Mouse (Mus musculus) 3134 (cell line): ENCODE measurements around the gene Scoc.

Experiments used
- DNase-seq: peaks from one replicate; pipeline ENCODE4 v3.0.0-alpha.2; 2011; ENCODE audit warnings: low spot score; ENCODE audit not compliant: insufficient read length; ENCODE audit errors: extremely low read depth

Gene Scoc

DNA sequence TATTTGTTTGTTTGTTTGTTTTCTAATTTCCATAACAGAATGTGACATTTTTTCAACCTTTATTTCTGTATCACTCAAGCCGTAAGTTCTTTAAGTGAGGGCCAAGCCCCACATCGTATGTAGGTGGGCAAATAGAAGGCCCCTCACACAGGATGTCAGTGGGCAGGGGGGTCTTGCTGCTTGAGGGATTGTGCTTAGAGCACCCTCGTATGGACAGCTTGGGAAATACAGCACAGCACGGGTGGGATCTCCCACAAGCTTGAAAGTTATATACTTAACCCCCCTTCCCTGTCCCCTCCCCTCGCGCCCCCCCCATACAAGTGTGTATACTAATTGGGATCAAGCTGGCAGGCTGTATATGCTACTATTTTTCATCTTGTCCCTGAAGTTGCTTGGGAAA lies 51.4 kb downstream of the Scoc start:
- peak; percentile 22 for DNase-seq

GRCm38 (mm10) chr8:83405548-83405947 lies 52.6 kb downstream of the Scoc start:
- no peak for DNase-seq

GRCm38 (mm10) chr8:83397726-83398125 lies 60.5 kb downstream of the Scoc start:
- no peak for DNase-seq

- DNase-seq, result no peak
Observed at GRCm38 (mm10) chr8:83396680-83397079, 61.5 kb downstream of the Scoc start.

DNA sequence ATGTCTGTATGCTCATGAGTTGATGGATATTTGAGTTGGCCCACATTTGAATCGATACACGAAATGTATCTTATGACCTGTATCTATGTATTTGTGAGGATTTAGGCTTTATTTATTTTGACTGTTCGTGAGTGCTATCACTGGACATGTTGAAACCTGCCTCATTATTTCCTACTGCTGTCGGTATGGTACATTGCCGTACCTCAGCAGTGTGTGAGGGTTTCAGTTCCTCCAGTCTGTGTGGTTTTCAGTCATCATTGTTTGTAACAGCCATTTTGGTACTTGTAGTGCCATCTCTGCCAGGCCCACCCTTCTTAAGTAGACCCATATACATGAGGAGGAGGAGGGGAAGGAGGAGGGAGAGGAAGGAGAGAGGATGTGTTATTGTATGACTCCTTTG lies 63.9 kb downstream of the Scoc start:
- DNase-seq, result no peak

GRCm38 (mm10) chr8:83392521-83392920 lies 65.7 kb downstream of the Scoc start:
- no peak for DNase-seq

- no peak for DNase-seq
Observed at GRCm38 (mm10) chr8:83390006-83390701, 68.0 kb downstream of the Scoc start.

- DNase-seq, result no peak
Observed at GRCm38 (mm10) chr8:83389316-83390005, 68.7 kb downstream of the Scoc start, which contains the start of gene Clgn. Gene Clgn, plus strand, starts transcription at chr8:83389867.

DNA sequence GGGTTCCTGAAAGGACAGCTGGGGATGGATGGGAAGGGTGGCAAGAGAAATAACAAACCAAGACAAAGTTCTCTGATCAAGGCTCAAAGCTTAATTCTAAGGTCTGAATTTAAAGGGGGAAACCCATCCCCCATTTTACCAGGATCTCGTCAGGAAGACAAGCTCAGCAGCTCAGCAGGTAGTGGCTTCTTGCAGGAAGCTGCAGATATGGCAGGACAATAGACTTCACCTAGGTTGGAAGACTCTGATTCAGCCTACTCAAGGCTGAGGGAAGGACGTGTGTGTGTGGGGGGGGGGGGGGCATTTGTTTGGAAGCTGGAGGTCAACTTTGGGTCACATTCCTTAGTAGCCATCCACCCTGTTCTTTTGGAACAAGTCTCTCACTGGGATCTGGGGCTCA lies 75.3 kb downstream of the Scoc start:
- no peak for DNase-seq

DNA sequence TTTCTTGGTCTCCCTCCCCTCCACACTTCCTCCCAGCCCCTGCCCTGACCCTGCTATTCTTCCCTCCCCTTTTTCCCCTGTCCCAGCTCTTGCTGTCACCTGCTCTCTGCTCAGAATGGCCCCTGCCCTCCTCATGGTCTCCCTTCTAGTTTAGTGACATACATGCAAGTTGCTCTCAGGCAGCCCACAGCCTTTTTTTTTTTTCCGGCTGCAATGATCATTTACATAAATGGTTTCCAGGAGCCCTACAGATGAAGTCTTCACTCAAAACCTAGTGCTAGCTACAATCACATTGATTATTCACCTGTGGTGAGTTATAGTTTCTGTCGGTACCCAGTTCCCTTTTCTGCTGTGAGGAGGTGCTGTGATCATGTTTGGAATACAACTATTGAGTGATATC lies 77.2 kb downstream of the Scoc start:
- DNase-seq, result no peak

DNA sequence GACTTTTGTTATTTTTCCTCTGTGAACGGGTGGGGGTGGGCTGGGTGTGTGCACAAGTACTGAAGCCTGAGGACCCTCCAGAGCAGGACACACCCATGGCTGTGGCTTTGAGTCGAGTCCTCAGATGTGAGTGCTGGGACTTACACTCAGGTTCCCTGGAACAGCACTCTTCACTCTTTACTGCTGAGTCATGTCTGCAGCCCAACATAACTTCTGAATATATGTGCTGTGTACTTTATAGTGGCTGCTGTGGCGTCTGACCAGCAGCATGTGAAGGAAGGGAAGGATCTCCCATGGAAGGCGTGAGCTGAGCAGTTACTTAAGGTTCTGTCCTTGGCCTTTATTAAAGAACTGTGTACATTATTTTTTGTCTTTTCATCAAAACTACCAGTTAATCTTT lies 78.0 kb downstream of the Scoc start:
- no peak for DNase-seq
